Mouse (Mus musculus) CH12F3 (cell line): ENCODE data around the gene Nrxn1.

ENCODE experiments used
- in situ Hi-C: fragments of 300-500 bp; cut with MboI; formaldehyde crosslinking; loops from 2 replicates; pipeline ENCODE4 v1.14.3; 2020; ENCODE audit warnings: low sequenced_read_pairs

Nrxn1 gene

DNA sequence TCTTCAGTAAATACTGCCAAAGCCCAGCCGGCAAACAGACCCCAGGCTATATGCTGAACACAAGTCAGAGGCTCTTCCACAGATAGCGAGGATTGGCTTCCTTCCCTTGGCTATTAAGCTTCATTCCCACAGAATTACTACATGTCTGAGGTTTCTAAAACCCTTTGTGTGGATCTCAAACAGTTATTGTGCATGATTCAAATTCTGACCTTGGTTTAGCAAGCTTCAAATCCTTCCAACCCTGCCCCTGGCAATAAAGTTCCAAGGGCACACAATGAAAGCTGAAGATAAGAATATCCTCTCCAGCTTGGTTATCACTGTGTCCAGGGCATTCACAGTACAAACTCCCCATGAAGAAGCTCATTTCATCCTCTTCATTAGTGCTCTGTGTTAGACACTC, 416.2 kb downstream of the Nrxn1 start:
- in situ Hi-C loops: no loop called here

DNA sequence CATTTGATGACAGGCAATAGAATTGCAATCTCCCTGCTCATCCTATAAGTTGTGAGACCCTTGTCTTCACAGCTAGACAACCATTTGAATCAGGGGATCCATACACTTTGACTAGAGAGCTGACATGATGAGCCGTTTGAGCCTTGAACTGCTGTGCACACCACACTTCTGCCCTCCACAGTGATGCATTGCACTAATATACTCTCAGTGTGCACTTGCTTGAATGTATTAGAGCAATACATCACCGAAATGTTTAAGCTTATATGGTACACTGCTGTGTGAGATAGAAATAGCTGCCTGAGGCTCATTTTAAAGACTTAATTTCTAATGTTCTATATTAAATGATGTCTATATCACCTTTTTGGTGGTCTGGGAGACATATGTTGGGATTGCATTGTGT, 430.6 kb downstream of the Nrxn1 start:
- in situ Hi-C loops: no loop called here

DNA sequence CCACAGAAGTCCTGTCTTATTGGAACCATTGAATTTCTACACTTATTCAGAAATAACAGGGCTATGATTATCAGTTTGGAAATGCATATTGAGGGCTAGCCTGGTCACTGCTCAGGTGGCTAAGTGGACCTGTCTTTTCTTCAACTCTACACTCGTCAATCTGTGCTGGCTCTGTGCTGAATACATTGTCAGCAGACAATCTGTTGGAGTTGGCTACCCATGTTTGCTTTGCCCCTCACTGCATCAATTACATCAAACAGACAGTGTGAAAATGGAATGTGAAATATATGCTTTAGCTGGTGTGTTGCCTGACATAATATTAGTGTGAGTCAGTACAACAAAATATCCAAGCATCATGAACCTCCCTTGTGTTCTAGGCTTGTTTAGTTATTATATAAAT, 438.4 kb downstream of the Nrxn1 start:
- in situ Hi-C loops: no loop called here

DNA sequence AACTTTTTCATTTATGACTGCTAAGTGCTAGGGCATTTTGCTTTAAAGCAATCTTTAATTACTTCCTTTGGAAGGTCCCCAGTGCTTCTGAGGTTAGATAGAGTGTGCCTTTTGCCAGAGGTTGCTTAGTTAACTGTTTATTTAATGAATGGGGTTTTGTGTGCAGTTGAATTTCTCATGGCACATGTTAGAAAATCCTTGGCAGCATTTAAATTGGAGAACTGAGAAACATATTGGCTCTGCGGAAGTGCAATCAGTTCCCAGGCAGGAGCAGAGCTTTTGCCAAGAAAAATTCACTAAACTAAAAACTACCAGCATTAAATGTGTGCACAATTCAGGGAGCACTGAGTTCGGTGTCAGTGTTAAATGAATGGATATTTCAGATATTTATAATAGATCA, 439.5 kb downstream of the Nrxn1 start:
- in situ Hi-C loops: no loop called here

DNA sequence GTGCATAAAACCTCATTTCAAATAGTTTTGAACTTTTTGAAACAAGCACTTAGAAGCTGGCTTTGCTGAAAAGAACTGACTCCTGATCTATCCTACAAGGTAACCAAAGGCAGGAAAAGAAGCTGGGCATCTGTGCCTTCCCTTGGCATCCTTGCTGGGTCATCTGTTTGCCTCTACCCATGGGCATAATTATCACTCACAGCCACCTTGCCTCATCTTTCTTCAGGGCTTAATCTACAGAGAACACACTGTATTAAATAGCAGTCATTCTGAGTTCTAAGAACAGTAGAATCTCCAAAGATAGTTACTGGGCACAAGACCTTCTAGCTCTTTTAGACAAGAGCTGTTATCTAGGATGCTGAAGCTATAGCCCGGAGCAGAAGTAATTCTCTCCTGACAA, 442.6 kb downstream of the Nrxn1 start:
- in situ Hi-C loops: no loop called here

DNA sequence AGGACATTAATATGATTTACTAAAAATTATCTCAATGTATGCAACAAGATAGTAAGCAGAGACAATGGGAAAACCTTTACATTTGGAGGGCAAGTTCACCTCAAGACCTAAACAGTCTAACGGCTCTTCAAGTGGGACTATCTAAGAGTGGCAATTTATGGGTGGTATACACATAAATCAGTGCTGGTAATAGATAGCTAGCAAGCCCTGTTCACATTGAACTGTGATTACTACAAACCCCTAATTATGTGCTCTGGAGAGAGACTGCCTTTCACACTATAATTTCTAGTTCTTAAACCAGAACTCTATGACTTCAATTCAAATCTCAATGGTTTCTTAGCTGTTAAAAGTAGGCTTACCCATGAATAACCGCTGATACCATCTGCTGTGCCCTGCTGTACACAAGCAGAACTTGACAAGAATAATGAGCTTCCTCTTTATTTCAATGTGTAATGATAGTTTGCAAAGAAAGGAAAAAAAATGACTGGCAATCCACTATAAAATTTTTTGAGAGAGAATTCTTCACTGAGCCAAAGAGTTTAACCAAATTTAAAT, 453.8 kb downstream of the Nrxn1 start:
- in situ Hi-C loops: no loop called here

DNA sequence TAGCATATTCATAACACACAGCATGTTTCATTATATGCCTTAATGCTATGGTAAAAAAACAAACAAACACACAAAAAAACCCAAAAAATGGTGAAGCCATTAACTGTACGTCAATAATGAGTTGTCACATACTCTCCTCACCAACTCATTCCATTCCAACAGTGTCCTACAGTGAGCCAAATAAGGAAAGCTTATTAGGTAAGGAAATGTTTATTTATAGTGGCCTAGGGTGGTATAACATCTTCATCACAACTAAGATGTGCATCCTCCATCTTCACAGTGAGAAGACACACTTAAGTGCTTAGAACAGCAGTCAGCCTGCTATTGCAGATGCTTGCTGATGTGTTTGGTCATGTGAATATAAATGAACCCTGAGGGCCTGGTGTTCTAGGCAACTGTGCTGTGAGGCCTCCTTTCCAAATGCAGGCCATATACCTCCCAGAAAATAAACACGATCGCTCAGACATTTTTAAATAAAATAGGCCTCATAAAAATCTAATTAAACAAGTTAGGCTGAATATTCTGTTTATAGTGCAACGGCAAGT, 454.6 kb downstream of the Nrxn1 start:
- in situ Hi-C loops: no loop called here

DNA sequence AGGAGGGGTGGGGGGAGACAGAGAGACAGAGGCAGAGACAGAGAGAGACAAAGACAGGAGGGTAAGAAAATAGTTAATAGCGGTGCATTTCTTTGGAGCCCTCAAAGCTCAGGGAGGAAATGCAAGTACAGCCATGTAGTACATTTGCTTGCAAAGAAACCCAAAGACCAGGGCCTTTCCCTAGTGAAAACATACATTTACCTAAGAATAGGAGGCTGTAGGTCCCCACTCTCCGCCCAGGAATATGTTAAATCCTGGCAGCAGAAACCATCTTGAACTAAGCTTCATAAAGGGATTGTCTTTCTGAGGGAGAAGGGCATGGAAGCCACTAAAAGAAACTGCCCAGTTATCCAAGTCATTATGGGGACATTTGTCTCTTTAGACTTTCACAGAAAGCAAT, 461.5 kb downstream of the Nrxn1 start:
- in situ Hi-C loops: no loop called here

DNA sequence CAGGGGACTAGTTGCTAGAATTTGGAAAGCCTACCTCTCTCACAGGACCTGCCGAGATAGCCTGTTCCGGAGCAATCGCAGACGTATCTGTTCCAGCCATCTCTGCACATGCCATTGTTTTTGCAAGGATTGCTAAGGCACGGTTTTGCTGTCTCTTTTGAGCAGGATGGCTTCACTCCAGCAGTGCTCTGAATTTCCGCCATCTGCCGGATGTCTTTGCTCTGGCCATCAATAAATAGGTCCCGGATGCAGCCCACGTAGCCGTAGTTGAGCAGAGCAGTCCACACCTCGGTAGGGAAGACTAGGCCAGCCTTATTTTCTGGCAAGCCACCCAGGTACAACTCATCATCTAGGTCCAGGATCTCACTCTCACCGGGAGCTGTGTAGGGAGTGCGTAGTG, 463.0 kb downstream of the Nrxn1 start:
- in situ Hi-C loops: no loop called here

DNA sequence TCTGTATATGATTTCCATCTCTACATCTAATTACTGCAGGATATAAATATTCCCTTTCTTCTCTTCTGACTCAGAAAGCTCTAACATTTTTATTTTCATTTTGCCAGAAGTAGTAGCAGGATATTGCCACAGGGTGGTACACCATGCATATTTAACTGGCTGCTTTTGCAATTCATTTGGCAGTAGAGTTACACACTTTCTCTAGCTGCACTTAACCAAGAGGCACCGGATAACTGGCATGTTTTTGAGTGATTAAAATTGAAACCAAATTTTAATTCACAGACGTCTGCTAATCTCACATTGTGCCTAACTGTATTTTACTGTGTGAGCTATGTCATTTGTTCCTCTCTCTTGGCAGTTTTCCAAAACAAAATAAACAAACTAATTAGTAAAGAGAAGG, 464.4 kb downstream of the Nrxn1 start:
- in situ Hi-C loops: no loop called here

DNA sequence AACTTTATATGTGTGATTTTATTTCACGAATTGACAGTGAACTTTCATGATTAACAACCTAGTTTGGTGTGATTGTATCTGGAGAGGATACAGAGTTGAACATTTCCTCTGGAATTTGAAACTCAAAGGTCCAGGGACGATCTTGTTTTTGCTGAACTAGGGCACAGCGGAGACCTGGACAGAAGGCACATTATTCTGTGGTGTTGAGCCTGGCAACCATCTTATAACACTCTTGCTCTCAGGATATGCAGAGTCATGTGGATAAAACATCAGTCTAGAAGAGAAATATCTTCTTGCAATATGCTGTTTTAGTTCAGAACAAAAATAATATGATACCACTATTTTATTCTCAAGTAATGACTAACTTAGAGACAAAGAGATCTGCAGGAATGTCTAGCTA, 464.9 kb downstream of the Nrxn1 start:
- in situ Hi-C loops: no loop called here

DNA sequence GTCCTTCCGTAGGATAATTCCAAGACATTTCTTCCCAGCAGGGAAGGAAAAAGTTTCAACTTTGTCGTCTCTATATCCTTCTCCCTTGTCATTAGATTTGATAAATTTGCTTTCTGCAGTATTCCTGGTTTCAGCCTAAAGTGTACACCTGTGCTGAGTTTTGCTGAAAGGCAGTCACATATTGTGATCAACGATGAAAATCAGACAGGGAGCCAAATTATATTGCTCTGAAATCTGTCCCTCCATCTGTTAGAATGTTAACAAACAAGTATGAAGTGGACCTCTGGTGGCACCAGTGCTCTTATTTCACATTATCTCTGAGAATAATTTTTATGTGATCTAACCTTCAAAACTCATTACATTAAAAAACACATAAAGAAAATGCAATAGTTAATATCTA, 465.5 kb downstream of the Nrxn1 start:
- in situ Hi-C loops: no loop called here

DNA sequence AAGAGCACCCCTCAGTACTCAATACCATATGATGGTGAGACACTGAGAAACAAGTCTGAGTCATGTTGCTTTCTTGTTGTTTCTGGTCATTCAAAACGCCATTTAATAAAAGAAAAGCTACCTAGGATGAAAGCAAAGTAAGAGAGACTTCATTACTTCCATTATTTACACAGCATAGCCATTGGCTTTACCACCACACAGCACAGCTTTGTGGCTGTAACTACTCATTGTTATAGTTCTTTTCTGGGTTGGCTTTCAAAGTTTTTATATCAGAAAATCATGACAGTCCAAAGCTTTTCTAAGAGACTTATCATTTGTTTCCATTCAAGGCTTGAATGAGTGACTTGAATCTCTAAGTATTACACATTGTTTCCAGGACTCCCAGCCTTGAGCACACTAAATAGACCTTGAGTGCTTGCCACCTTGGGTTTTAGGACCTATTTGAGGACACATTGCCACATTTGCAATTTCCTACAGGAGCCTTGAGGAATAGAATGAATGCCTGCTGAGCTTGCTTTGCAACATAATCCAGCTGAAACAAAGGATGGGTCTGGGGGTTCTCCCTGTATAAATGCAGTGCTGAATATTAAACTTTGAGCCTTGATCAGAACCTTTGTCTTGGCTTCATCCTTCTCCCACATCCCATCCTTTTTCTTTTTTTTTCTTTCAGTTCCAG, 468.1 kb downstream of the Nrxn1 start:
- in situ Hi-C loops: no loop called here

DNA sequence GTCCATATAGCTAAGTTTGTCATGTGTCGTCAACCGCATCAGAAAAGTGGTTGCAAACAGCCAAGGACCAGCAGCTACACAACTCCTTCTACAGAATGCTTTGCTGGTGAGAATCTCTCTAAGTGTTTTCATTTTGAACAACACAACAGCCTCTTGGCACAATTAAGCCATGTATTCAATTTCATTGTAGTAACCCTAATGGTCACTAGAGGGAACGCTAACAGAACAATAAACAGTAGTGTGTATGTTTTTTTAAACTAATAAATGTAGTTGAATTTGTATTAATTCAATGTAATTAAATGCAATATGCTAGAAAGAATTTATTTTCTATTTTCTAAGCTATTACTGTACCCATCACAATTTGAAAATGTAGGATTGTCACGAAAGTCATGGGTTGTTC, 471.0 kb downstream of the Nrxn1 start:
- in situ Hi-C loops: no loop called here

DNA sequence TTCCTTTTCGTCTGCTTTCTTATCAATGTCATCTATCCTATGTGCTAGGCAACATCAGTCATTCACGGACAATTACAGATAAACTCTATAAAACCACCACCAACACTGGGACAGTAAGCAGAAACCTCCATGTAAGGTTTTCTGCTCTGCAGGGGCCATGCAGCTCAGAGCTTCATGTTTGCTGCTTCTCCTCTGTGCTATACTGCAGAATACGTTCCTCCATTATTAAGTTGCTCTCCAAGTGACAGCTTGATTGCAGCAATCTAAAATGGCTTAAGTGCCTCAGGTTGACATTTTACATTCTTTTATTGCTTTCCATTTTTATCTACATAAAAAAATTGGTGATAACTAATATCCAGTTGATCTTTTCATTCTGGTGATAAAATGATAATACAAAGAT, 477.9 kb downstream of the Nrxn1 start:
- in situ Hi-C loops: no loop called here

DNA sequence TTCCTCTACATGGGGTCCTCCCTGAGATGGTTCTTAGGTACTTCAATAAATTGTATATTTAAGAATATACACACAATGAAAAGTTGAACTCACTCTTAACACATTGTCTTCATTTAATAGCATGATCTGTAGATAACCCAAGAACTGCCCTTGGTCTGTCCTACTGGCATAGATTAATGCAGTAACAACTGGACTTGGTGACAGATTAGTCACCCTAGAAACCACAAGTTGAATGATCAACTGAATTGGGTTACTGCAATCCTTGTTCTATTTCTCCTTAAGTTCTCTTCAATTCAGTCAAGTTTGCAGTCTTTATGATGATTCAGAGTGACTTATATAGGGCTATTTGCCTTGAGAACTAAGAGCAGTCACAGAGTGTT, 485.5 kb downstream of the Nrxn1 start:
- in situ Hi-C loops: no loop called here

DNA sequence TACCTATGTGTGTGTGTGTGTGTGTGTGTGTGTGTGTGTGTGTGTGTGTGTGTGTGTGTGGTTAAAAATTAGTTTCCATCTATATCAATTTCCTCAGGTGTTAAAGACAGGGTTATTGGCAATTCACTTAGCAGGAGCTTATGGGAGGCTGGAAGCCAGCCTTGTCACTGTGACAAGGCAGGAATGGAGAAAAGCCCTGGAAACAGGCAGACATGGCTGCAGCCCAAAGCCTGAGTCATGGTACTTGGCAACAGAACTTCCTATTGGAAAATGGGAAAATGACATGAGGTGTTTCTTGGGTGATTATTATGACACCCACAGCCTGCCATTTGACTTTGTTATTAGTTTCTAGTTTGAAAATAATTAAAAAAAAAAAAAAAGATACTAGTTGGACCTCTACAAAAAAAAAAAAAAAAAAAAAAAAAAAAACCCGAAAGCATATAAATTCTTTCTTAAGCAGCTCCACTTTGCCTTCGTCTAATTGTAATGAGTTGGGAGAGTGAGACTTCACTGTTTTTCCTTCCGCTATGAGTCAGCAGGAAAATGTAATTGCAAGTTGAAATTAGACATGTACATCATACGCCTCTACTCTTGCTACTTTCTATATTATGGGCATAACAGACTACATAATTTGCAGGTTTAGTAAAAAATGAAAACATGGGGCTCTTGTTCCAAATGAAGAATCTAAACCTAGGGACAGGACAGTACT, 486.0 kb downstream of the Nrxn1 start:
- in situ Hi-C loops: no loop called here

DNA sequence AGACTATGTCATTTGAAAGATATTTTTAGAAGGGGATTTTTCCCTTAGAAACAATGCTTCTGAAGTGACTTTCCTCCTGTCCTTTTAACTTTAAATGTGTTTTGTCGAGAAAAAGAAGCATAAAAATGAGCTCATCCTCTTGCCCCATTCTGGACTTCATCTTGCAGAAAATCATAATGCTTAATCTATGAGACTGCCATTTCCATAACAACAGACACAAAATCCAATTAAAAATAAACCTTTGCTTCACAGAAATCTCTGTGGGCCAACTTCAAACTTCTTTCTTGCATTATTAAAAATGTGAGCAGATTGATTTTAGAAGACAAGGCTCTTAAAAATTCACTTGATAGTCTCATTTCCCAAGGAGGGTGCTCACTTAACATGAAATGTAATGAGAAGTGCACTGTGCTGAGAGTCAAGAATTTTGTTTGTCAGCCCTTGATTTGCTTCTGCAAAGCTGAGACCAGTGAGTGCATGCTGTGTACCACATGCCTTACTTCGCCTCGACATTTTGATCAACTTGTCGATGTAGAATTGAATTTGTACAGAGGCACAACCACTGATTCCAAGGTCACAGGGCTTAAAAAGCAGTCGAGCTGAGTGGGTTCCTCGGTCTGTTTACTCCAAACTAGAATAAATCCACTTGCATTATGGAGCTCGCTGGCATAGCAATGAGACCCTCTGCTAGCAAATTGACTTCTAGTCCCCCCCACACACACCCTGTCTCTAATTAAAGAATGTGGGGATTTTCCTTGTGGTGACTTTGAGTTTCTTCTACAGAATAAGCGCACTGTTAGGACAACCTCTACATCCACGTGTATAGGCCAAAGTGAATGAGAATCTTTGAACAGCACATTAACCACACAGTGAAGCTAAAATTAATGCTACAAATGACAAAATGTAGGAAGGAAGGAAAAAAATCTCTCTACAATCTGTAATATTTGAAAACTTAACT, 493.0 kb downstream of the Nrxn1 start:
- in situ Hi-C loops: no loop called here

DNA sequence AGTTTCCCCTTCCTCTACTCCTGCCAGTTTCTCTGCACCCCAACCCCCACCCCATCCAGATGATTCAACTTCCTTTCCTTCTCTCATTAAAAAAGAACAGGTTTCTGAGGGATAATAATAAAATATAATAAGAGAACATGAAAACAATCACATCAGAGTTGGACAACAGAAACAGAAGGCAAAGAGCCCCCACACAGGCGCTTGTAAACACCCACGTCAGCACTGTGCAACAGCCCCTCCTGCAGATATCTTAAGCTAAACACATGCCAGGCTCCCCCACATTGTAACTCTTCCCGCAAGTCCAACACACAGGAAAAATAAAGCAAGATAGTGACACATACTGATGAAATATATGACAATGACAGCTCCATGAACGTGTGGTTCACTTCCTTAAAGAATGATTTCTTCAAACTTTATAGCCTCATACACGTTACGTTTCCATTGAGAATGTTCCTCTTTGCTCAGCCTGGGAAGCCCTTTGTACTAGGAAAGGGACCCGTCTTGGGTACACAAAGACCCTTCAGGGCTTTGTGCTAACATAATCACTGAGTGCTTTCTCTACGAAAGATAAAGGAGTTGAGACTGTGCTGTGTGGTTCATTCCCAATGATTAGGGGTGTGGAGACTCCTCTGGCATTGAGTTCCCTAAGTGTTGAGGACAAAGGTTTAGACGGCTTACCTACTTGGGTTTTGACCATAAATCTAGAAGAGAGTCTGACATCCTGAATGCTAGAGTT, 497.9 kb downstream of the Nrxn1 start:
- in situ Hi-C loops: no loop called here

DNA sequence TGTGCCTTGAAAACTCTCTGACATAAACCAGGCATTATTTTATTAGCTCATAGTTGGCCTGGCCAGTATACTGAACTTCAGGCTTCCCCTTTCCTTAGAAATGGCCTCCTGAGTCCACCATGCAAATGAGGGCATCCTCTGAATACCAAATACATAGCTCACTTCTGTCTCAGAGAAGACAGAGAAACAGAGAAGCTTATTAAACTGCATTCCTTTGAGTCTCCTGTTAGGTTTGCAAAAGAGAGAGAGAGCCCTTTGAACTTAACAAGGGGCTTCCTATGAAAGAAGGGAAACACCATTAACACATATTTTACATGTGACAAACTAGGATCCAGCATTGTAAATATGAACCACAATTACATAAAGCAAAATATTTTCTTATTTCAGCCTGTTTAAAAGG, 506.0 kb downstream of the Nrxn1 start:
- in situ Hi-C loops: no loop called here
